ENCODE assay signal across 18 mouse cellular contexts in genomic region chr16:30548291-30548690, GRCm38 (mm10). TPM values are rescaled to one million over a fixed set of nuclear protein-coding genes. Genes with fewer than 3 reads are reported as not detected.
DNase-seq lines count a peak whose midpoint lies in the region; ATAC-seq lines count a peak whose summit lies in the region.
"Had no signal": no experiment of that assay in that cellular context is flagged by ENCODE, and none has a peak within 500 bp of the region (broad histone marks: within the 10 kb centered on the region; RNA-seq: fewer than 3 reads in every experiment).

No protein-coding gene starts in this region.

- peak overlapping the region; percentile 61 for H3K4me2 ChIP-seq in forebrain, embryonic 16.5 days (ENCODE audit: low read length)
- peak overlapping the region; percentile 59 for H3K4me2 ChIP-seq in midbrain, embryonic 14.5 days (ENCODE audit: low read length)
- H3K4me2 ChIP-seq: embryonic facial prominence, embryonic 15.5 days had no signal

- H3K27ac ChIP-seq in forebrain, embryonic 16.5 days (ENCODE audit: low read length), result no peak overlapping the region
- no peak overlapping the region for H3K27ac ChIP-seq in midbrain, embryonic 14.5 days (replicated peaks; ENCODE audit: low read depth, low read length)
- H3K27ac ChIP-seq: embryonic facial prominence, embryonic 15.5 days; gastrocnemius, adult 2 months; heart, adult 2 months; limb, embryonic 12.5 days had no signal

- peak overlapping the region; percentile 89; the same call in 1 of the 2 replicates for H3K4me3 ChIP-seq in forebrain, embryonic 16.5 days (replicated peaks; ENCODE audit: low read length)
- H3K4me3 ChIP-seq in midbrain, embryonic 14.5 days (replicated peaks; ENCODE audit: low read depth, low read length), result peak overlapping the region; percentile 86; the same call in 1 of the 2 replicates
- H3K4me3 ChIP-seq: gastrocnemius, adult 2 months; heart, adult 2 months; limb, embryonic 12.5 days had no signal

- H3K36me3 ChIP-seq in forebrain, embryonic 16.5 days (ENCODE audit: control insufficient read depth, insufficient read depth), result peaks cover 20% of the 10 kb centered on the region
- H3K36me3 ChIP-seq in midbrain, embryonic 14.5 days (ENCODE audit: control insufficient read depth, insufficient read depth, low read length), result peaks cover 33% of the 10 kb centered on the region

- H3K27me3 ChIP-seq in forebrain, embryonic 16.5 days (replicated peaks; ENCODE audit: control insufficient read depth, insufficient read depth, low read length), result no peaks in the 10 kb centered on the region
- no peaks in the 10 kb centered on the region for H3K27me3 ChIP-seq in midbrain, embryonic 14.5 days (ENCODE audit: control insufficient read depth, insufficient read depth, low read length)
- H3K27me3 ChIP-seq: embryonic facial prominence, embryonic 15.5 days had no signal

- peaks cover 31% of the 10 kb centered on the region for H3K4me1 ChIP-seq in forebrain, embryonic 16.5 days (replicated peaks; ENCODE audit: control insufficient read depth, insufficient read depth, low read length)
- peaks cover 19% of the 10 kb centered on the region for H3K4me1 ChIP-seq in midbrain, embryonic 14.5 days (ENCODE audit: control insufficient read depth, insufficient read depth, low read length)

- no peak for ATAC-seq in forebrain, embryonic 16.5 days
- ATAC-seq in midbrain, embryonic 14.5 days (ENCODE audit: low FRiP score, low TSS enrichment), result no peak
- ATAC-seq: activated CD4-positive, CD25-positive, alpha-beta regulatory T cell, adult 4 months had no signal

- WGBS in forebrain, embryonic 16.5 days, result 78% methylated on average over 5 of the region's 5 CpGs
- 93% methylated on average over 5 of the region's 5 CpGs for WGBS in midbrain, embryonic 14.5 days

- no peak overlapping the region for H3K9ac ChIP-seq in forebrain, embryonic 16.5 days (replicated peaks; ENCODE audit: low read depth, low read length)
- peak overlapping the region; percentile 97; the same call in 1 of the 2 replicates for H3K9ac ChIP-seq in midbrain, embryonic 14.5 days (replicated peaks; ENCODE audit: low read length)
- H3K9ac ChIP-seq: embryonic facial prominence, embryonic 15.5 days; limb, embryonic 12.5 days had no signal

- DNase-seq in layer of hippocampus, adult 11-12 months (ENCODE audit: low spot score), result peak; percentile 35
- no peak for DNase-seq in layer of hippocampus, adult 8-10 months (ENCODE audit: low spot score in 2 of 2)
- peak; percentile 80 for DNase-seq in brain, adult 2 months (ENCODE audit: low read depth, low spot score)
- DNase-seq in midbrain, embryonic 14.5 days, result no peak
- no peak for DNase-seq in embryo, embryonic 11 days
- no peak for DNase-seq in MN1 (ENCODE audit: low spot score)
- DNase-seq: cerebellum, postnatal 10 days; gastrocnemius, adult 2 months; heart, adult 2 months; heart, postnatal 14 days; kidney, adult 18-20 months; kidney, postnatal 4 days; lung, adult 18-20 months; thymus, postnatal 4 days had no signal

- H3K9me3 ChIP-seq in forebrain, embryonic 16.5 days (ENCODE audit: control insufficient read depth, low read length), result no peaks in the 10 kb centered on the region
- no peaks in the 10 kb centered on the region for H3K9me3 ChIP-seq in midbrain, embryonic 14.5 days (ENCODE audit: control insufficient read depth, low read length)
- H3K9me3 ChIP-seq: embryonic facial prominence, embryonic 15.5 days had no signal

RNA-seq across cellular contexts. Expression of gene Tmem44, which starts 2.4 kb away (rescaled TPM):
- 10 to 100 TPM; 33.4 to 39.9 (median 35.1) TPM for total RNA-seq in layer of hippocampus, adult 8-10 months (2022)
- polyA plus RNA-seq in forebrain, embryonic 16.5 days (2015; fragmentation: Nextera tagmentation; extraction: Ambion mirVana), result 92.5 and 106 TPM in 2 replicates
- polyA plus RNA-seq in midbrain, embryonic 14.5 days (2014; fragmentation: Nextera tagmentation; extraction: Ambion mirVana), result 76.3 and 79.2 TPM in 2 replicates

RNA-seq across cellular contexts. Expression of gene Lsg1, which starts 39.1 kb away (rescaled TPM):
- 10 to 100 TPM; 18.7 to 24.6 (median 21.0) TPM for total RNA-seq in layer of hippocampus, adult 8-10 months (2022)
- polyA plus RNA-seq in forebrain, embryonic 16.5 days (2015; fragmentation: Nextera tagmentation; extraction: Ambion mirVana), result 61.1 and 63.1 TPM in 2 replicates
- polyA plus RNA-seq in midbrain, embryonic 14.5 days (2014; fragmentation: Nextera tagmentation; extraction: Ambion mirVana), result 43.2 and 55.0 TPM in 2 replicates

RNA-seq across cellular contexts. Expression of gene Fam43a, which starts 51.2 kb away (rescaled TPM):
- 10 to 100 TPM in 1 of 4 experiments, 1 to 10 TPM in 3; 9.4 to 10.9 (median 9.7) TPM for total RNA-seq in layer of hippocampus, adult 8-10 months (2022)
- polyA plus RNA-seq in forebrain, embryonic 16.5 days (2015; fragmentation: Nextera tagmentation; extraction: Ambion mirVana), result 11.3 and 12.4 TPM in 2 replicates
- 5.1 and 5.9 TPM in 2 replicates for polyA plus RNA-seq in midbrain, embryonic 14.5 days (2014; fragmentation: Nextera tagmentation; extraction: Ambion mirVana)

Comparison
In these comparisons a context has a peak if more than half of its experiments do, and no peak if none do; other contexts are left out.
1. DNase-seq: peak in layer of hippocampus, adult 11-12 months (single experiment) and brain, adult 2 months (single experiment); none in layer of hippocampus, adult 8-10 months (0 of 2), midbrain, embryonic 14.5 days (single experiment), embryo, embryonic 11 days (single experiment) and MN1 (single experiment).